Mouse (Mus musculus): ENCODE measurements at regions not wholly inside any gene's neighbourhood (a gene's known extent, or its start where the extent isn't known, plus 50 kb on each side); places are given as distances from the start of the nearest gene placed in this dataset.
"Not testable (repeated sequence)": the region's sequence is repeated elsewhere in the genome, so short reads cannot be mapped to it uniquely, and the experiment has no call there.

GRCm38 (mm10) chr4:124395069-124395965 lies 215.3 kb downstream of the 3100002H09Rik start:
- DNase-seq, result no peak

- no peak for DNase-seq
Observed at GRCm38 (mm10) chr4:124393595-124393994, 217.0 kb downstream of the 3100002H09Rik start.

- DNase-seq, result no peak
Observed at GRCm38 (mm10) chr4:124389067-124389466, 221.5 kb downstream of the 3100002H09Rik start.

GRCm38 (mm10) chr4:124385106-124386055 lies 225.2 kb downstream of the 3100002H09Rik start:
- no peak for DNase-seq

GRCm38 (mm10) chr4:124376504-124376903 lies 234.1 kb downstream of the 3100002H09Rik start:
- no peak for DNase-seq

- no peak for DNase-seq
Observed at GRCm38 (mm10) chr4:124375581-124375980, 235.0 kb downstream of the 3100002H09Rik start.

GRCm38 (mm10) chr4:124368831-124369230 lies 241.8 kb downstream of the 3100002H09Rik start:
- no peak for DNase-seq

GRCm38 (mm10) chr4:124368085-124368484 lies 242.5 kb downstream of the 3100002H09Rik start:
- DNase-seq, result no peak

GRCm38 (mm10) chr4:124360578-124360908 lies 250.1 kb downstream of the 3100002H09Rik start:
- DNase-seq, result no peak

GRCm38 (mm10) chr4:124359707-124360577 lies 250.7 kb downstream of the 3100002H09Rik start:
- no peak for DNase-seq

- not testable (repeated sequence) for DNase-seq
Observed at GRCm38 (mm10) chr4:124358456-124358855, 252.1 kb downstream of the 3100002H09Rik start.

GRCm38 (mm10) chr4:124350361-124350760 lies 260.2 kb downstream of the 3100002H09Rik start:
- no peak for DNase-seq

- DNase-seq, result no peak
Observed at GRCm38 (mm10) chr4:124349610-124350295, 260.9 kb downstream of the 3100002H09Rik start.

GRCm38 (mm10) chr4:124349055-124349454 lies 261.5 kb downstream of the 3100002H09Rik start:
- DNase-seq, result no peak

GRCm38 (mm10) chr4:124340073-124340472 lies 270.5 kb downstream of the 3100002H09Rik start:
- DNase-seq, result no peak

- DNase-seq, result no peak
Observed at GRCm38 (mm10) chr4:124335726-124336125, 274.9 kb downstream of the 3100002H09Rik start.

- DNase-seq, result no peak
Observed at GRCm38 (mm10) chr4:124332974-124333373, 277.6 kb downstream of the 3100002H09Rik start.

- no peak for DNase-seq
Observed at GRCm38 (mm10) chr4:124332416-124332815, 278.2 kb downstream of the 3100002H09Rik start.

GRCm38 (mm10) chr4:124329107-124329771 lies 281.4 kb downstream of the 3100002H09Rik start:
- no peak for DNase-seq

GRCm38 (mm10) chr4:124326301-124326700 lies 284.3 kb downstream of the 3100002H09Rik start:
- DNase-seq, result no peak

- no peak for DNase-seq
Observed at GRCm38 (mm10) chr4:124323589-124323988, 287.0 kb downstream of the 3100002H09Rik start.

Data from kidney, postnatal 10 days (tissue).